Mouse (Mus musculus) thymus, adult 18-20 months (tissue): ENCODE data around the gene Fbxl5.
A peak's percentile ranks its signal among the peaks of the same experiment; 100 is the strongest.

Experiments used
- DNase-seq, 2 experiments: peaks; one replicate each; pipeline ENCODE4 v3.0.0; 2022; ENCODE audit warnings: mixed read lengths in 2 of 2

Fbxl5 gene

DNA sequence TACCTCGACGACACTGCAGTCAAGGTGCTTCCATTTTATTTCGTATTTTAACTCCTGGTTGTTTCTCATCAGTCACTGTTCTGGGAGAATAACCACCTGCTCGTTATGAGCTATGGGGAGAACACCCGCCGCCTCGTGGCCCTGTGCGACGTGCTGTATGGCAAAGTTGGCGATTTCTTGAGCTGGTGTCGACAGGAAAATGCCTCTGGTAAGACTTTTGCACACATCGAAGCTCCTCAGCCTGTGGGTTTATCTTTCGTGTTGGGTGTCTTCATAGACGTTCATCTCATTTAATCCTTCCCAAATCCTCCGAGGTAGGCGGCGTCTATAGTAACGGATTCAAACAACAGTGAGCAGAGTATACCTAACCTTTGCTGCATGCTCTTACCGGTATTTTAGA is at the start of gene Fbxl5:
Fbxl5 (minus strand) TSS at position 101 of the 400 bp plus-strand sequence.
- no peak for DNase-seq

DNA sequence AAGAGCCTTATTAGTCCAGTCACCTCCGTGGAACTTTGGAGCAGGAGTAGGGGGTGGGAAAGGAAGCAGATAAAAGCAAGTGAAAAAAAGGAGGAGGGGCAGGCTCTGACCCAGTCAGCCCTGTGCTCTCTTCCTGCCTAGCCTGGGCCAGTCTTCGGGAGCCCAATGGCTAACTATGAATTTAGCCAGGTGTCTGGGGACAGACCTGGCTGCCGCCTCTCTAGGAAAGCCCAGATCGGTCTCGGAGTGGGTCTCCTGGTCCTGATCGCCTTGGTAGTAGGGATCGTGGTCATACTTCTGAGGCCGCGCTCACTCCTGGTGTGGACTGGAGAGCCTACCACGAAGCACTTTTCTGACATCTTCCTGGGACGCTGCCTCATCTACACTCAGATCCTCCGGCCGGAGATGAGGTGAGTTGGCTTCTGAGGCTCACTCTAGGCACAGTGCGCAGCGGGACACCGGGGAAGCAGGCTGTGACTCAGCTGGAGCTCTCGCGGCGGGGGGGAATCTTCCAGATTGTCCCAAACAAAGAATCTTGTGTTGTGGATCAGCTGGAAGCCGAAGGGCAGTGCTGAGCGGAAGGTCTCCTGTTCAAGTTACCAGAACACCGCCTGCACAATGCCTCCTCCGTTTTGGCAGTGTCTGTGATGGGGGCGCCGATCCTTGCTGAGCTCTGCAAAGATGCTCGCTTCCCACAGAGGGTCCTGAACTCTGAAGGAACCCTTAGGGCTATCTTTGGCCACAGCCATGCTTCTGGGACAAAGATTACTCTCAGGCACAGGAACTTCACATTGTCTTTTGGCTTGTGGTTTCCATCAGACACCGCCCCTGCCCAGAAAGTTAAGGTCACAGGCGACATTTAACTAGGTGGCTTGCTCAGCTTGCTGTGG is 47.5 kb upstream of the Fbxl5 start:
- DNase-seq: peak; percentile 5 to 6

DNA sequence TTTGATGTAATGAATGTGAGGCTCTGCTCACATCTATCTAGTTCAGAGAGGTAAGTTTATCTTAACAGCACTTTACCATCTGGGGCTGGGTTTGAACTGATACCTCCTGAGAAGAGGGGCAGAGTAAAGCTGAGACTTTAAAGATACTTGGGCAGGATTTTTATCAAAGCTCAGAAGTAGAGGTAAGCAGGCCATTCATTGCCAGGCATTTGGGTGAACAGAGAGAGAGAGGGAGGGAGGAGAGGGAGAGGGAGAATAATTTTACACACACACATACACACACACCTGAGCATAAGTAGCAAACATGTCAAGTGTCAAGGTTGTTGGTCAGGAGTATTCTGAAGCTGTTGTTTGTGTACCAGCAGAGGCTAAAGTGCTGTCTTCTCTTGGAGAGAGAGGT is 46.8 kb upstream of the Fbxl5 start, which contains the start of gene Cd38:
Cd38 (plus strand) TSS at position 301 of the 400 bp plus-strand sequence.
- no peak for DNase-seq

DNA sequence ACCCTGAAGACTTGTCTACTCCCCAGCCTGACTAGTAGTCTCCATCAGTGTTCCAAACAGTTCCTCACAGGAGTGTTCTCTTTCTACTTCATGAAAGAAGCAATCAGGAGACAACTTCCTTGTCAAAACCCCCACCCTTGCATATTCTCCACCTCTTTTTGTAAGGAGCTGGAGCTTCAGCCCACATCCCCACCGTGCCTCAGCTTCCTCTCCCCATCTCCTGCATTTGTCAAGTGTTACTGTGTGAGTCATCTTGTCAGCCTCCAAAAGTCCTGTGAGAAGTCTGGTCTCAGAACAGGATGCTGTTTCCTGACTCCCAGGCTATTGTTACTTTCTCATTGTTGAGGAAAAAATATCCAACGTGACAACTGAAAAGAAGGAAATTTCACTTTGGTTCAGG is 43.9 kb upstream of the Fbxl5 start:
- DNase-seq: no peak

DNA sequence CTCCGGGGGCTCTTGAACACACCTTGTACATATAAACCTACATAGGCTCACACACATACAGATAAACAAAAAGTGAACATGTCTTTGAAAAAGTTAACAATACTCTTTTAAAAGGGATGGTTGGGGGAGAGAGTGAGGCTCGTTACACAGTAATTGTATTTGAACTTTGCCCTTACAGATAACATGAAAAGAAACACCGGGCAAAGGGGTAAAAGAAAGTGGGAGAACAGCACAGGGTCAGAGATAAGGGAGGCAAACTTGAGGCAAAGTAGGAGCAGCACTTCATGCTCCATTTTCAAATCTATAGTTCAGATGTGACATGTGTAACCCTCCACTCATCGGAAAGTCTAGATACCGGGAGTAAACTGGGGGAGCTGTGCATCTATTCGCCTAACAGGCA is 42.2 kb upstream of the Fbxl5 start:
- no peak for DNase-seq

DNA sequence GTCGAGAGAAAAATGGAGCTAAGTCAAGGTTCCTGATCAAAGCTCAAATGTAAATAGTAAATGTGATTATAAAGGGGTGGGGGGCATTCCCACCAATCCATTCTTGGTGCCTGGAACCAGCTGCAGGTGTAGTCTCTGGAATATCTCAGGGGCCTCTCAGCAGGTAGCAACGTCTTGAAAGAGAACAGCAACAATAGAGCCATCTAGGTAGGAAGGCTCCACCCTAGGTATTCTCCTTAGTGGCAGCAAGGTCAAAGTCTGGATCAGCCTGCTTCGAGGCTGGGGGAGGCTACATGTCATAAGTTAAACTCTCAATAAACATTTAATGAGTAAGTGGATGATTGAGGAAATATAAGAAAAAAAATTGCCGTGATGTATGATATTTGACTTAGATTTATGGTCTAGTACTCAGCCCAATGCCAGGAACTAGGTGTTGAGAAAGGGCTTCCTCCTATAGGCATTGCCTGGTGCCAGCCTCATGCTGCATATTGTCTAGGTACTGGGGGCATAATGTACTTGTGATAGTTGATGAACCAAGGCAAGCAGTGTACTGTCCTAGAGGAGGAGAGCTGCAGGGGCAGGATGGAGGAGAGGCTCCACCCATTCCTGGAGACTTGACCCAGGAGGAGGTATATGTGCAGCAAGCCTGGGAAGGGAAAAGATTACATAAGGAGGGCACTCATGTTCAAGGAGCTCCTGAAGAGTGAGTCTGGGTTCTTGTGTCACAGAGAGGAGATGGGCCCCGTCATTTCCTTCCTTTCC is 39.4 kb upstream of the Fbxl5 start:
- no peak for DNase-seq

DNA sequence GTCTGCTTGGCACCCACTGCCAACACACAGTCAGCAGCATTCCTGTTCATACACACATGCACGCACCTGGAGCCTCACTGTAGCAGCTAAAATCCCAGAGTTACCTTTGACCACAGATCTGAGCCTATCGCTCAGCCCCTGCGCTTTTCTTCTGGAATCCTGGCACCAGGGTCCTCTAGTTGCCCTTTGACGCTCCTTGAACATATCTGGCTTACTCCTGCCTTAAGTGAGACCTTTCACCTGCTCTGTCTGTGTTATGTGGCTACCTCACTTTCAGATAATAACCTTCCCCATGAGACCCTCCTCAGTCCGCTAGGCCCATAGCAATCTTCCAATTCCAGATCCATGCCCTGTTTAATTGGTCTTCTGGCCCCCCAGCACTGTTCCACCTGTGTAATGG is 38.7 kb upstream of the Fbxl5 start:
- DNase-seq: no peak

DNA sequence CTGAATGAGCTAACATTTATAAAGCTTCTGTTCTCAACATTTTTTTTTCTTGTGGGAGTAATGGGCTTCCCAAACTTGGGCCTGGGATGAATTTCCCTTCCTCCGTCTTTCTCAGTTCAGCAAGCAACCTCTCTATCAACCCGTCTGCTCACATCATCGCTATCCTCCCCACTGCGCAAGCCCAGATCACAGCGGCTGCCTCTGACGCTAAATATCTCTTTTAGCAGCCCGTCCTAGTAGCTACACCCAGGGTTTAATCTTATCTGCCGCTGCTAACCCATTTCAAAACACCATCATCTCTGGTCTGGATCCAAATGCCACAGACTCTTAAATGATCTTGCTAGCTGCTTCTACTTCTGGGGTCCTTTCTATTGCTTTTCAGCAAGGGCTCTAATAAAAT is 38.2 kb upstream of the Fbxl5 start:
- no peak for DNase-seq

DNA sequence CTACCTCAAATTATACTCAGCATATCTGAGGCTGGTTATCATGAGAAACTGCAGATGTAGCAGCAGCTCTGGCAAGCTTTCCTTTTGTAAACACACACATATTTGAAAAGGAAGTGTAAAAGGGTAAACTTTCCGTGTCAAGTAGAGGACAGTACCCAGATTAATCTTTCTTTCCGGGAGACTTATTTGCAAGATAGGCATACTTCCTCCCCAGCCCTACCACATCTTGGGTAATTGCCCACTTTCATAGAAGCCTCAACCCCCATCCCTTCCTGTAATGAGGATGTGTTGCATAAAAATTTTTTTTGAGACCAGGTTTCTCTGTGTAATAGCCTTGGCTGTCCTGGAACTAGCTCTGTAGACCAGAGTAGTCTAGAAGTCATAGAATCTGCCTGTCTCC is 34.3 kb upstream of the Fbxl5 start:
- DNase-seq: no peak

DNA sequence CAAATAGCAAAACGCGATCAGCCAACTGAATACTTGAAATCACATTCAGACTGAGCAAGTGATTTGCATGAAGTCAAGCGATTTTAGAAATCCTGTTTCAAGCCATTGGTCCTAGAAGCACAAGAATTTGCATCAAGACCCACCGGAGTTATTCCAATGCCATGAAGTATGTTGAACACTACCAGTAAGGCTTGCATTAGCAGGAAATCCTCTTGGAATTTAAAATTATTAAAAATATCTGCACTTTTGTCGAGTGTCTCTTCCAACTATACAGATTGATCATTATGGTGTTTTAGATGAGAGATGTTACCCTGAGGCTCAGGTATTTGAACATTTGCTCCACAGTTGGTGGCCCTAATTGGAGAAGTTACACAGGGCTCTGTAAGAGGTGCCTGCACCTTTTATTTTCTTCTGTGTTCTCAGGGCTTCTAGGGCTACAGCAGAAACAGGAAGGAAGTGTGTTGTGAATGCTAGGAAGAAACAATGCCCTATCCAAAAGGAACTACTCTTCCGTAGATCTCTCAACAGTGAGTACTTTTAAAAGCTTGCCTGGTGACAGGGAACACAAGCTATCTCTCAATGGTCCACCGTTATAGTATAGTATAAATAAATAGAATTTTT is 32.5 kb upstream of the Fbxl5 start:
- DNase-seq: no peak

DNA sequence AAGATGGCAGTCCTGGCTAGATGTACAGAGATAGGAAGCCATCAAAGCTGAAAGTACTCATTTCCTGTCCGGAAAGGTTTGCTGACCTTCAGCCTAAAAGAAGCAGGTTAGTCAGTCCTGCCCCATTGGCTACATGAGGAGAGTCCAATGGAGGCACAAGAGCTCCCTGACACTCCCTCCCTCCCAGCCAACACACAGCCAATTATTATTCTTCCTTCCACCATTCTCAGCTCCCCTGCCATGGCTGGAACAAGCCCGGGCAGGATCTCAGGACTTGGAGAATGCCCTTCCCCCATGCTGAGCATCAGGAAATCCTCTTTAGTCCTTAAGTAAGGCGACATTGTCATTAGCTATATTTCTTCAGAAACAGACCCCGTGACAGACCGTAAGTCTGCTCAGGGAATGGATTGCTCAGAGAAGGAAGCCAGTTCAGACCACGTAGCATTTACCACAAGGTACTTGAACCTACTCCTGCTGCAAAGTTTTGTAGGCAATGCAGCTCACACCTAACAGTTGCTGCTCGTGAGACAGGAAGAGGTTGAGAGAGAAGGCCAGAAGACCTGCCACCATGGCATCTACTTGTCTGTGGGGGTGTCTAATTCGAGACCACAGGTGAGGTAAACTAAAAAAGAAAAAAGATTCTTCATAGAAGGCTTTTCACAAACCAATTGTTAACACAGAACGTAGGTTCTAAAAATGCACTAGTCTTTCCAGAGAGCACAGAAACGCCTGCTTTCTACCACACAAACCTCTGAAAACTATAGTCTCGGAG is 31.8 kb upstream of the Fbxl5 start:
- DNase-seq: no peak

DNA sequence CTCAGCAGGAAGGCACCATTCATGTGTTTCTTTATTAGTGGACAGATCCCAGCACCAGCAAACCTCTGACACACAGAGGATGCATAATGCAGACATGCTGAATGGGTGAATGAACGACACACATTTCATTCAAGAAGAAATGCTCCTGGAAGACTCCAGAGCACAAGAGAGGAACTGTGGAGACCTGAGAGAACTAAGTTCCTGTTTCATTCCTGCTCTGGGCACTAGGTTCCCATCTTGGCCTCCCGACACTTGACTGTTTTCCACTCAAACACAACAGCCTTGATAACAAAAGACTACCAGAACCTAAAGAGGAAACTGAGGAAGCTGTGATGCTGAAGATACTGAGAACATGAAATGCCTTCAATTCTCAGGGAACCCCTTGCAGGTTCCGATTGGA is 26.8 kb upstream of the Fbxl5 start:
- DNase-seq: no peak

DNA sequence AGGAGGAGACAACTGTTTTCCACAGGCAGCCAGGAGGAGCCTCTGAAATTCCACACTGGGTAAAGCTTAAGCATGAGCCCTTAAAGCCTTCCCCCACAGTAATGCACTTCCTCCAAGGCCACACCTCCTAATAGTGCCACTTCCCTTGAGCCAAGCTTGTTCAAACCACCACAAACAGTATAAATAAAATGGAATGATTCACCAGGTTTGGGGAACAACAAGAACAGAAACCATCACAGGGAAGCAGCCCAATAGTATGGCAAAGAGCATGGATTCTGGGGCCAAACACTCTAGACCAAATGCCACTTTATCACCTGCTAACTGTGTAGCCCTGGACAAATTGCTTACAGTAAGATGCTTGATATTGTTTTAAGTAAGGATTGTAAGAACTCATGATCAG is 26.1 kb upstream of the Fbxl5 start:
- no peak for DNase-seq

DNA sequence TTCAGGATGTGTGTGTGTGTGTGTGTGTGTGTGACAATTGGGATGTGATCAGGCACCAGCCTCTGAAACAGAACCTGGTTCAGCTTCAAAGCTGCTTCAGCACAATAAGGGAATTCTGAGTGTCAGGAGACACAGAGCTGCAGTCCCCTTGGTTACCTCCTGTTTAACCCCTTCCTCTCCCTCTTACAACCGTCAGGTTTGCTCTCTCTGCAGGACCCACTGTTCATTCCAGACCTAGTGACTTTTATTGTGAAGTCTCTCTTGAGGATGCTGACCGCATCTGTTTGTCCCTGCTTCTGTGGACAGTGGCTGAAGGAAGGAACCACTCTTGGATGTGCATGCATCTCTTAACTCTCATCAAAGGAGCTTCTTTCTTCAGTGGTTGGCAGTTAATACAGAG is 24.8 kb upstream of the Fbxl5 start:
- no peak for DNase-seq

DNA sequence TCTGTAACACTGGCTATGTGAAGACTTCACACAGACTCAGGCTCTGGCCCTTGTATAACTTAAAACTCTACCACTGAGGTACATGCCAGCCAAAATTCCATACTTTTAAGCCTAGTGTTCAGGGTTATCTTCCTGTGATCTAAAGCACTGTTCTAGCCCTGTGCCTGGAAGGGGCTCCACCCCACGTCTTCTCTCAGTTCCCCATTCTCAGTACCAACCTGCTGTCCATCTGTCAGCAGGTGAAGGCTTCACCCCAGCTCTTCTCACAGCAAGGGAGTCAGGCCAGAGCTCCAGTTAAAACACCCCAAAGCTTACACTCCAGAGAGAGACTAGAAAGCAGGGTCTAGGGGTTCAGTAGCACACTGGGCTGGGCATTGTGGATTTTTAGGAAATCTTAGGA is 24.2 kb upstream of the Fbxl5 start:
- no peak for DNase-seq

DNA sequence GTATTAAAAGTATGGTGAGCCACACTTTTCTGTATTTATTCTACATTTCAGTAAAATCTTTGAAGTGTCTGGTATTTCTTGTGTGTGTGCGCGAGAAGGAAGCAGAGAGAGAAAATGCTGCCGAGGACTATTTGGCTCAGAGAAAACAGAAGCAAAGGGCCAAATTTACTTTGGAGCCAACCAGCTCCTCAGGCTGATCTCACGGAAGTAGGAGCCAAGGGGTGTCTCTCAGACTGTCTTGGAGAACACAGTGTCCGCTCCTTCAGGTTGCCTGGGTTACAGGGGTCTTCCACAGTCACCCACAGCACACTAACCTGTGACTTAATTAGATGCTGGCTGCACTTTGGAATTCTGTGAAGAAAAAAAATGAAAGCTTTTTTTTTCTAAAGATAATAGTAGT is 23.6 kb upstream of the Fbxl5 start:
- no peak for DNase-seq

DNA sequence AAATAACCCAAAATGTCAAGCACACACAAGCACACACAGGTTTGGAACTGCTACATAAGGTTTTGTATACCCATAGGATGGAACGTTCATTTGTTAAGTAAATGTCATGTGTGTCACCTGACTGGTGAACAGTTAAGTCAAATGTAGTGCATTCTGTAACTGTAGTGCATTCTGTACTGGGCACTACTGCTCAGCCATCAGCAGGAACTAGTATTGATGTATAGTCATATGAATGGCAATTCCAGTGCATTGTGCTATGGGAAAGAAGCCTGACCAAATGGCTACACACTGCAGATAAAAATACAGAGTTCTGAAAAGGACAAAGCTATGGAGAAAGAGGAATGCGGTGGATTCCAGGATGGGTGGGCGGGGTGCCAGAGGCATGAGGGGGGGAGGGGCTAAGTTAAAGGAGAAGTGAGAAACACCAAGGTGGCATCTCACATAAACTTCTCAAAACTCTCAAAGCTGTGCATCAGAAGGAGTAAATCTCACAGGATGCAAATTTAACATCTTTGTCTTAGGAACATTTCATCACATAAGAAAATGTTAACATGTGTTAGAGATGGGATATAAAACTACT is 21.2 kb upstream of the Fbxl5 start:
- DNase-seq: no peak

DNA sequence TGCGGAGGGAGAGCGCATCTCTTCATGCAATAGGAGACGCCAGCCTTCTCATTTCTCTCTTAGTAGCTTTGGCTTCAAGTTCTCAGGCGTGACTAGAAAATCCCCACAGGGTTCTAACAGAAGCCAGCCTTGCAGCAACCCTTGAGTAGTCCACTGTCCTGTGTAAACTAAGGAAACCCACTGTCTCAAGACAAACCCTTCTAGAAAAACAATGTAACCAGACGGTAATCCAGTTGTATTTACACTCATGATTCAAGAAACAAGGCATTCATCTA is 20.5 kb upstream of the Fbxl5 start:
- DNase-seq: no peak

DNA sequence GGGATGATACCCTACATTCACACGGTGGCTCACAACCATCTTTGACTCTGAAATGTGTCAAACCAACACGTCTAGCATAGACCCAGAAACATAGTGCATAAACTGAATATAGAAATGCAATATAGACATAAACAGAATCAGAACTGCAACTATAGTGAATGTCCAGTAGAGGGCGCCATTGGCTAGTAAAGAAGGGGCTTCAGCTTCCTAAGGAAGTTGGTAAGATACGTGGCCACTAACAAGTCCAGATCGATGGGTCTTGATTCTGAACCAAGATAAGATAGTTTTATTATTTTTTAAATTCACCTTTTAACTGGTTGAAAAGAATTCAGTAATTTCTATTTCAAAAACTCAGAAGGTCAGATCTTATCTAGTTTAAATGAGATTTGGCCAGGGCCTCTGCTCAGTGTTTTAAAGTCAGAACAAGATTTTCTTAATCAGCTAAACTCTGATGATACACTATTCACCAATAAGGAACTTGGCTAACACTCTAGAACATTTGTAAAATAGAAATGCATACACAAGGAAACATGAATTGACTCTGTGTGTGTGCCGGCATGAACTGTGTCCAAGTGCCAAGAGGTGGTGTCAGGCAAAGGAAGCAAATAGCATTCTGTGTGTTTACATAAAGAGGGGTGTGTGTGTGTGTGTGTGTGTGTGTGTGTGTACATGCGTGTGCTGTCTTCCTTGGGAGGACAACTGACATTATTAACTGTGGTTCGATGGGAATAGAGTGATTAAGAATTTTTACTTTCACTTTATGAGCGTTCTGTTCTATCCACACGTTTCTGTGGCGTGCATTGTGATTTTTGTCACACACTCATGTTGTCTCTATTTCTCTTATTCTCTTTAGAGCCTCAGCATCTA is 19.9 kb upstream of the Fbxl5 start:
- DNase-seq: no peak

DNA sequence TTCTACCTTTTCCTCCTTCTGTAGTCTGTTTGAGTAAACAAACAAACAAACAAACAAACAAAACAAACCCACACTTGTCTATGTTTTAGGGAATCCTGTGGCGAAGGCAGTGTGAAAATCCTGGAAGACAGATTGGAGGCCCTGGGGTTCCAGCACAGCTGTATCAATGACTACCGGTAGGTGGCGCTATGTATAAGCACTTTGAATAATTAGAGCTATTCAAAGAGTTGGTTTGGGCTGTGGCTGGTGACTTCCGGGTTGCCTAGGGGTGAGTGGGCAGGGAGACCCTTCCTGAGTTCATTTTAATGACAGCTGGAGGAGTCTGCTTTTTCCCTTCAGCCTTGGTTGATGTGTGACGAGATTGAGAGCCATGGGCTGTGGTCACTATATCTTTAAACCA is 15.9 kb upstream of the Fbxl5 start:
- DNase-seq: no peak

DNA sequence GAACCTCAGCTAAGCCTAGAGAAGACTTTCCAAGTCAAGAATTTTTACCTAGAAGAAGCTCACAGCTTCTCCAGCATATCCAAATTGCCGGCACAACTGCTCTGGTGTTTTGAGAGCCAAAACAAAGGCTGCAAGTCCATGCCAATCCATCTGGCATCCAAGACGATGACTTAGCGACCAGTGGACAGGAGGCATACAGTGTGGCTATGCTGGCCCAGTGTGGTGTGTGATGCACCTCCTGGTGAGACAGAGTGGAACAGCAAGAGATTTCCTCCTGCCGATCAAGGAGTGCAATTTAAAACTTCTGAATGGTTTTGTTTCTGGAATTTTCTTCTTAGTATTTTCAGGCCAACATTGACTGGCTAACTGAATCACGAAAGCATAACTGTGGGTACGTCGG is 15.2 kb upstream of the Fbxl5 start:
- no peak for DNase-seq

DNA sequence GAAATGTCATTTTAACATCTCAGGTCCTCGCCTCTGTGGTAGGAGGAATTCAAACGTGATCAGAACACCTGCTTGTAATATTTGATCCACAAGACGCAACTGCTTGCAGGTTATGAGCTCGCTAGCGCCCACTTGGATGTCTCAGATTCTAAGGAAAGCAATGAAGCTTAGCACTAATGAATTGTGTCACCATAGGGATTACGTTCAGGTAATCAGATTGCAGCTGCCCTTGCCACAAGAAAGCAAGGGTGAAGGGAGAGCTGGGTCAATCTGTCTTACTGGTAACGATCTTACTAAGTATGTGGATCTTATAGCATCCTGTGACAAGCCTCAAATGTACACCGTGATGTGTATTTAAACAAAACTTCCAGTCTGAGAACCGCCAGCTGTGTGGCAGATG is 5.9 kb upstream of the Fbxl5 start:
- DNase-seq: no peak
